Mouse (Mus musculus) forebrain, postnatal 0 days (tissue): Measurements from ENCODE around the gene Pitpnm2. TPM values are rescaled to one million over a fixed set of nuclear protein-coding genes. Genes with fewer than 3 reads are reported as not detected.
A peak's percentile ranks its signal among the peaks of the same experiment; 100 is the strongest.
"Not testable (repeated sequence)": the region's sequence is repeated elsewhere in the genome, so short reads cannot be mapped to it uniquely, and the experiment has no call there.

ENCODE experiments used
- ATAC-seq: fragments of 200-750 bp; cut with Nextera tagmentation; 2 replicates; pipeline ENCODE4 v1.8.0; 2017; ENCODE audit warnings: mild to moderate bottlenecking, moderate library complexity
- DNase-seq: peaks from one replicate; pipeline ENCODE4 v3.0.0-alpha.2; 2015
- H3K27ac ChIP-seq: fragments of 300-500 bp; sonication (generic); 2 replicates; pipeline ENCODE4 v1.5.1; 2014; ENCODE audit warnings: low read depth, mild to moderate bottlenecking, antibody characterized with exemption, low read length, moderate library complexity, mixed read lengths
- H3K27me3 ChIP-seq: fragments of 300-500 bp; sonication (generic); 2 replicates; pipeline ENCODE4 v1.6.1; 2014; ENCODE audit warnings: mild to moderate bottlenecking, low read length, mixed read lengths; ENCODE audit not compliant: insufficient read depth
- H3K36me3 ChIP-seq: fragments of 300-500 bp; sonication (generic); 2 replicates; pipeline ENCODE4 v1.6.1; 2014; ENCODE audit warnings: mild to moderate bottlenecking, moderate library complexity; ENCODE audit not compliant: insufficient read depth
- H3K4me1 ChIP-seq: fragments of 300-500 bp; sonication (generic); 2 replicates; pipeline ENCODE4 v1.6.1; 2014; ENCODE audit warnings: antibody characterized with exemption; ENCODE audit not compliant: insufficient read depth
- H3K4me2 ChIP-seq: fragments of 300-500 bp; sonication (generic); 2 replicates; pipeline ENCODE4 v1.6.1; 2014; ENCODE audit warnings: low read depth, mild to moderate bottlenecking, moderate library complexity
- H3K4me3 ChIP-seq: fragments of 300-500 bp; sonication (generic); 2 replicates; pipeline ENCODE4 v1.5.1; 2014; ENCODE audit warnings: low read depth, low read length, mixed read lengths
- H3K9ac ChIP-seq: fragments of 300-500 bp; sonication (generic); 2 replicates; pipeline ENCODE4 v1.6.1; 2014; ENCODE audit warnings: mild to moderate bottlenecking
- H3K9me3 ChIP-seq: fragments of 300-500 bp; sonication (generic); 2 replicates; pipeline ENCODE4 v1.6.1; 2016; ENCODE audit warnings: low read length
- CTCF ChIP-seq: sonication (generic); IDR thresholded peaks from 2 replicates; pipeline ENCODE4 v1.5.1; 2016; ENCODE audit warnings: antibody characterized with exemption, control low read depth, low read depth
- WGBS: fragments of 180-500 bp; shearing (Covaris S2); extraction: QIAGEN DNeasy Blood & Tissue Kit; methylation state at CpG from one replicate; pipeline ENCODE4 v1.1.7; 2014; 5-methylcytosine and 5-hydroxymethylcytosine counted together
- polyA plus RNA-seq: library from polyadenylated mRNA; unstranded; fragments of >200 nt; fragmentation: Nextera tagmentation; extraction: Ambion mirVana; gene quantifications from 2 replicates; pipeline ENCODE4 v1.2.1, GENCODE M21; 2015
- total RNA-seq: library from RNA; depleted of rRNA; stranded (reverse); fragments of >200 nt; gene quantifications from 2 replicates; pipeline ENCODE4 v1.2.3, GENCODE M21; 2014

The Pitpnm2 gene
- total and polyA plus RNA-seq, 2 experiments from 2014 or later: 10.1 to 38.4 TPM

GRCm38 (mm10) chr5:124221736-124222040 lies 27.9 kb downstream of the Pitpnm2 start:
- Histone ChIP-seq H3K9me3 (no peaks in the 10 kb centered on the region), H3K4me3 (no peak overlapping the region), H3K27me3 (no peaks in the 10 kb centered on the region), H3K9ac (no peak overlapping the region), H3K27ac (no peak overlapping the region), H3K36me3 (no peaks in the 10 kb centered on the region), H3K4me1 (no peaks in the 10 kb centered on the region), H3K4me2 (no peak overlapping the region)
- no peak for ATAC-seq
- 74% methylated on average over 7 of the region's 7 CpGs for WGBS
- TF ChIP-seq CTCF: no peak
- no peak for DNase-seq

GRCm38 (mm10) chr5:124221037-124221735 lies 28.4 kb downstream of the Pitpnm2 start:
- ATAC-seq: peak; percentile 82
- no peak overlapping the region; the same call in 1 of the 2 replicates for H3K27ac ChIP-seq
- peak; percentile 61 for DNase-seq
- WGBS: 44% methylated on average over 7 of the region's 7 CpGs
- H3K27me3 ChIP-seq: no peaks in the 10 kb centered on the region
- no peak overlapping the region for H3K4me2 ChIP-seq
- no peaks in the 10 kb centered on the region for H3K36me3 ChIP-seq
- no peak overlapping the region for H3K9ac ChIP-seq
- no peaks in the 10 kb centered on the region for H3K4me1 ChIP-seq
- no peak for TF ChIP-seq CTCF
- no peaks in the 10 kb centered on the region for H3K9me3 ChIP-seq
- H3K4me3 ChIP-seq: no peak overlapping the region

- no peaks in the 10 kb centered on the region for H3K9me3 ChIP-seq
- no peak for TF ChIP-seq CTCF
- H3K4me2 ChIP-seq: no peak overlapping the region
- H3K27me3 ChIP-seq: no peaks in the 10 kb centered on the region
- H3K4me3 ChIP-seq: no peak overlapping the region
- H3K9ac ChIP-seq: no peak overlapping the region
- WGBS: 96% methylated on average over 5 of the region's 5 CpGs
- no peaks in the 10 kb centered on the region for H3K36me3 ChIP-seq
- DNase-seq (no peak), ATAC-seq (no peak)
- H3K27ac ChIP-seq: no peak overlapping the region; the same call in 1 of the 2 replicates
- no peaks in the 10 kb centered on the region for H3K4me1 ChIP-seq
Observed at GRCm38 (mm10) chr5:124220551-124220950, 29.0 kb downstream of the Pitpnm2 start.

GRCm38 (mm10) chr5:124219431-124219830 lies 30.1 kb downstream of the Pitpnm2 start:
- Histone ChIP-seq H3K9me3 (no peaks in the 10 kb centered on the region), H3K4me2 (no peak overlapping the region), H3K4me1 (no peaks in the 10 kb centered on the region), H3K27ac (no peak overlapping the region), H3K9ac (no peak overlapping the region), H3K36me3 (peaks cover 5% of the 10 kb centered on the region; the same call in 1 of the 2 replicates), H3K4me3 (no peak overlapping the region), H3K27me3 (no peaks in the 10 kb centered on the region)
- ATAC-seq (no peak), DNase-seq (no peak)
- WGBS: 46% methylated on average over 10 of the region's 10 CpGs
- no peak for TF ChIP-seq CTCF

- WGBS: 24% methylated on average over 7 of the region's 7 CpGs
- no peaks in the 10 kb centered on the region for H3K4me1 ChIP-seq
- H3K27me3 ChIP-seq: no peaks in the 10 kb centered on the region
- no peak overlapping the region for H3K4me3 ChIP-seq
- no peak overlapping the region for H3K9ac ChIP-seq
- DNase-seq (no peak), ATAC-seq (no peak)
- peaks cover 5% of the 10 kb centered on the region; the same call in 1 of the 2 replicates for H3K36me3 ChIP-seq
- no peak overlapping the region for H3K27ac ChIP-seq
- no peaks in the 10 kb centered on the region for H3K9me3 ChIP-seq
- no peak overlapping the region for H3K4me2 ChIP-seq
- TF ChIP-seq CTCF: no peak
Observed at GRCm38 (mm10) chr5:124218986-124219385, 30.6 kb downstream of the Pitpnm2 start.

GRCm38 (mm10) chr5:124217566-124218249 lies 31.9 kb downstream of the Pitpnm2 start:
- ATAC-seq: no peak
- no peak overlapping the region for H3K4me3 ChIP-seq
- H3K4me2 ChIP-seq: no peak overlapping the region
- DNase-seq: no peak
- no peak overlapping the region for H3K9ac ChIP-seq
- peaks cover 5% of the 10 kb centered on the region; the same call in 1 of the 2 replicates for H3K36me3 ChIP-seq
- WGBS: 67% methylated on average over 8 of the region's 8 CpGs
- TF ChIP-seq CTCF: no peak
- H3K4me1 ChIP-seq: no peaks in the 10 kb centered on the region
- H3K9me3 ChIP-seq: no peaks in the 10 kb centered on the region
- no peak overlapping the region for H3K27ac ChIP-seq
- H3K27me3 ChIP-seq: no peaks in the 10 kb centered on the region

- H3K9me3 ChIP-seq, ATAC-seq, H3K27me3 ChIP-seq, H3K36me3 ChIP-seq, H3K4me2 ChIP-seq, H3K9ac ChIP-seq, H3K27ac ChIP-seq, DNase-seq, H3K4me3 ChIP-seq, H3K4me1 ChIP-seq: not testable (repeated sequence)
- WGBS: 93% methylated on average over 5 of the region's 5 CpGs
Observed at GRCm38 (mm10) chr5:124217092-124217491, 32.5 kb downstream of the Pitpnm2 start.
